Mouse (Mus musculus): ENCODE measurements around the gene Tpk1.
A peak's percentile ranks its signal among the peaks of the same experiment; 100 is the strongest.

The Tpk1 gene

DNA sequence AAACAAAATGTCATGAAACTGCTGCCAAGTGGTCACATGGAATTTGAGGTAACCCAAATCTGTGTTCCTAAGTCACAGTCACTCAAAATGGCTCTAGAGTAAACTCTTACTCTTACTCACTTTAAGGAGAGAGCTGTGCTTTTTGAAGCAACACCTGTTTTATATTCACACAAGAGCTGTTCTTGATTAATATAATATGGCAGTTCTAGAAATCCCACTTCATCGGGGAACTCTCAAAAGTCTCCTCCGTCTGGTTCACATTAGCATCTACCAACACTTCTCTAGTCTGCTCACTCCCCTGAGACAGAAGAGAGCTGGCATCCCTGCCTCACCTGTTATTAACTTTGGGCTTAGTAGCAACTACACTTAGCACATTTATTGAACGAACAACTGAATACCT, 305.9 kb downstream of the Tpk1 start:
- no peak for DNase-seq (ENCODE audit: low read depth, low spot score)

GRCm38 (mm10) chr6:43354562-43355241, 311.4 kb downstream of the Tpk1 start:
- no peak for DNase-seq (ENCODE audit: low read depth, low spot score)

GRCm38 (mm10) chr6:43353446-43353845, 312.6 kb downstream of the Tpk1 start:
- no peak for DNase-seq (ENCODE audit: low read depth, low spot score)

DNA sequence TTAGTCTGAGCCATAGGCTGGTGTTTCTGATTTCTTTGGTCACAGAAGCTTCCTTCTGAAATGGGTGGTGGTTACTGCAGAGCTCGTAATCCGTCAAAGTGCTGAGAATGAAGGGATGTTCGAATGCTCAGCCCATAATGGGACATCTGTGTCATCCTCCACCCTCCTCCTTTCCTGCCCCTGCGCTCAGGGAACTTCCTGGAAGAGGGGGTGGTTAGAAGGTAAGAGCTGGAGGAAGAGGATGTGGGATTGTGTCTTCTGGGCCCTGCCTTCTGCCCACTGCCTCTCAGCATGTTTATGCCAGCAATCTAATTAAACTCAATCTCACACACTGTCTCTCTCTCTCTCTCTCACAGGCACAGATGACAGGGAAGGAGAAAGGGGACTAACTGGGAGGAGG, 317.0 kb downstream of the Tpk1 start:
- no peak for DNase-seq (ENCODE audit: low read depth, low spot score)

DNA sequence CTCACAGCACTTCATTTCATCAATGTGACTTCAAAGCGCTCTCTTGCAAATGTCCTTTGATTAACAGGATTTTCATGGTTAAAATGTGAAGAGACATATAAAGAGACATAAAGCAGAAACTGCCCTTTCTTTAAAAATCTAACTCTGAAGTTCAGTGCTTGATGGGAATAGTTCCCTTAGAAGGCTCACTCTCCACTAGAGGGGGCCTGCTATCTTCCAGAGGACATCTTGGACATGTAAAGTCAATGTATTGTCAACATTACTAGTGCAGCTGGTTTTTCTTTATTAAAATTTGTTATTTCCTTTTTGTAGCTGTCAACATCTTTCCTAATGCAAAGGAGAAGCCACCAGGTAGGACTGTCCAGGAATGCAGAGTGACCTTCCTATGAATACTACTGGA, 318.4 kb downstream of the Tpk1 start:
- DNase-seq (ENCODE audit: low read depth, low spot score) = no peak

DNA sequence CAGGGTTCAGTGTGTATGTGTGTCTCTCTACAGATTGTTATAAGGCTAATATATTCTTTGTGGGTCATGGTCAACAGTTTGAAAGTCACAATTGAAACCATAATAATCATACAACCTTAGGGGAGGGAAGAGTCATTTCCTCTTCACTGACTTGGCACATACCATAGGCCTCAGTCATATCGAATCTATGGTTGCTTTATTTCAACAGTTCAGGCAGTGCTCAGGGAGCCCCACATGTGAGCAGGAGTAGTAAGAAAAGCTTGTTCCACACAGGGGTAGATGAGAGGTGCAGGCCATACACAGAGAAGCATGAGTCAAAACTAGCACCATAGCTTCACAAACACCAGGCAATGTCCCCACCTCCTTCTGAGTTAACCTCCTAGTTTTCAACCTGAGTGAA, 323.1 kb downstream of the Tpk1 start:
- DNase-seq (ENCODE audit: low read depth, low spot score) = no peak

DNA sequence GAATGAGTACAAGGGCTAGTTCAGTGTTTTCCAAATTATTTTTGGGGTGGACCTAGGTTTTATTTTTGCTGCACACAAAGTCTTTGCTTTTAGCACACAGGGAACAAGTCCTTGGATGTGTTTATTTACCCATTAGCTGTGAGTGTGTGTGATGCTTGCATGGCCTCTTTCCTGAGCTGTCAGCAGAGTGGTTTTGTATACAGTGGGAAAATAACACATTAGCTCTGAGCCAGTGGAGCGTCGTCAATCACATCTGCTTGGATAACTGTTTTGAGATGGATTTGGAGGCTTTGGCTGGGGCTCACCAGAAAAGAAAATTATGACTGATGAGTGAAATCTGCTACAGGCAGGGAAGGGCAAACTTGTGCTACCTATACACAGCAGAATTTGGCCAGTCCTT, 323.7 kb downstream of the Tpk1 start:
- DNase-seq (ENCODE audit: low read depth, low spot score) = no peak

DNA sequence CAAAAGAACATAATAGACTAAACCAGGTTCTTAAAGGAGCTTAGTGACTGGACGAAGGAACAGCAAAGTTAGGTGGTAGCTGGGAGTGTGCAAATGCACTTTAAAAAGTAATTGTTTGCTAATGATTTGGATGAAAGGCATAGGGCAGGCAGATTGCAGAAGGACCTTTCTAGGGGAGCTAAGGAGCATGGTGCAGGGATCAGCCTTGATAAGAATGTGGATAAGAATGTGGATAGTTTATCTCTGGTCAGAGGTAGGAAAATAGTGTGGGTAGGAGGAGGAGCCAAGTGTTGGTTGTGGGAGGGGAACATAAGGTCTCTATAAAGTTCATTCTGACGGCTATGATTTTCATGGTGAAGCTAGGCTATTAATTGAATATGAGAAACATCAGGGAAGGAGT, 327.3 kb downstream of the Tpk1 start:
- no peak for DNase-seq (ENCODE audit: low read depth, low spot score)

DNA sequence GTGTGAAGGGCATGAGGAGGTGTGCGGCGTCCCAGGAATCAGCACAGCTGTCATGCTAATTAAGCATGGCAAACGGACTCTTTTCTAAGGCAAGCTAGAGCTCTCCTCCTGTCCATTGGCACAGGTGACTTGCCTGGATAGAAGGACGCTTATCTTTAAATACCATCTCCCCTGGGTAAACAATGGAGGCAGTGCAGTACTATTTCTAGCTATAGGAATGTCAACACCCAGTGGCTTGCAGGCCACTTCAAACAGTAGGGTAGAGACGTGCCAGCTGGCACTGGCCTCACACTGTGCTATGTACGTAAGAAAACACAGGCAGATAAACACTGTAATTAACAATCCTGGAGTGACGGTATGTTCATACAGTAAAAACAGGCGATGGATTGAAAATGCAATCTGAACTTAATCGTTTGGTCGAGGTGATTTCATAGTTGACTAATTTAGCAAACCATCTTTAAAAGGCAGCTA, 328.6 kb downstream of the Tpk1 start:
- DNase-seq (ENCODE audit: low read depth, low spot score) = no peak

GRCm38 (mm10) chr6:43335619-43336234, 330.4 kb downstream of the Tpk1 start:
- DNase-seq (ENCODE audit: low read depth, low spot score) = no peak

DNA sequence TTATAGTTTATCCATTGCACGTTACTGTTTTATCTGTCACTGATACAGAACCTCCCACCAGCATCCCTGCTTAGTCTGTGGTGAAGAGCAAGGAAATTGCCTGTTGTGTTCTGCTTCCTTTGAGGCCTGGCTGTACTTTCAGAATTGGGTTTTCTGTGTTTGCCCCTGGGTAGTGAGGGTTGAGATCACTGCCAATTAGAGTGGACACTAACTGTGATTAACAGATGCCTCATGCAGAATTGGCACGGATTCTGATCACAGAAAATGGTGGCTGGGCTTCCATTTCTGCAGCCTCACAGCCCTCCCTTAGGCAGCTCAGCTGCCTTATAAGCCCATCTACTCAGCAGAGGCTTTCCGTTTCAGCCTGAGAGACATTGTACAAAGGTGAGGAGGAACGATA, 332.6 kb downstream of the Tpk1 start:
- DNase-seq (ENCODE audit: low read depth, low spot score) = no peak

DNA sequence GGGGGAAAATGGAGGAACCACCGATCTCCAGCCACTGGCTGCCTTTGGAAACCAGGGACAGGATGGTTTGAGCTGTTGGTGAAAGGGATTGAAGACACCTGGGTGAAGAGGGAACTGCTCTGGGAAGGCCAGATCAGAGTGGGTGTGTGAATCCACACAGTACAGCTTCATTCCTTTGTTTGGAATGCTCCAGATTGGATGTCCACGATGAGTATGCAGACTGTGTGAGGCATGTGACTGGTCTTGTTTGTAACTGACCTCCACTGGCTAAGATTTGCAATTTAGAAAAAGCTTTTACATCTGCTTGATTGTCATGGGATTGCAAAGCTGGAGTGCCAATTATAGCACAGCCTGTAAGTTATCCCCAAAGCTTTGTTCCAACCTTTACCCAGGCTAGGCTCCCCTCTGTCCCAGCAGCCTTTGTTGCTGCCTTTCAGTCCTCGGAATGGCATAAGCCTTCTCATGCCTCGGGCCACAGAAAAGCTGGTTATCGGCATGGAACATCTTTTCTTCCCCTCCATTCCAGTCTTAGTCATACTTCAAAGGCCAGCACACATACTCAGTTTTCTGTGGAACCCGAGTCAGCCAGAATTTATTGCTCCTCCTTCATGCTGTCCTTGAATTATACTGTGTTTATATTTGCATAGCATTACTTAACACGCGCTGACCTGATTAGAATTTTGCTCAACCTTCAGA, 353.0 kb downstream of the Tpk1 start:
- no peak for DNase-seq (ENCODE audit: low read depth, low spot score)

DNA sequence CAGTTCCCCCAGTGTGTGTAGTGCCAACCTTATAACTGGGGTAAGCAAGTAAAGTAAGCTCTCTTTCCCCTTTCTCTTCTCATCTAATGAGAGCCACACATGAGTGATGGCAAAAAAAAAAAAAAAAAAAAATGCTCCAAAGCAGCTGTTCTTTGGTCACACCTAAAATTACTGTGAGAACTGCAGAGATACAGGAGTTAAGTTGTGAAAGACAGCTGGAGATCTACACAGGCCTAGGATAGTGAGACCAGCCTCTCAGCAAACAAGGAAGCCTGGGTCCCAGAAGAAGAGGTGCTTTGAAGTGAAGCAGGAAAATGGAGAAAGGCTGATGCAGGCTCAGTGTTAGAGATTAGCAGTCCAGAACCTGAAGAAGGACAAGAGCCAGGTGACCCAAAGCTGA, 353.5 kb downstream of the Tpk1 start:
- DNase-seq (ENCODE audit: low read depth, low spot score) = no peak

DNA sequence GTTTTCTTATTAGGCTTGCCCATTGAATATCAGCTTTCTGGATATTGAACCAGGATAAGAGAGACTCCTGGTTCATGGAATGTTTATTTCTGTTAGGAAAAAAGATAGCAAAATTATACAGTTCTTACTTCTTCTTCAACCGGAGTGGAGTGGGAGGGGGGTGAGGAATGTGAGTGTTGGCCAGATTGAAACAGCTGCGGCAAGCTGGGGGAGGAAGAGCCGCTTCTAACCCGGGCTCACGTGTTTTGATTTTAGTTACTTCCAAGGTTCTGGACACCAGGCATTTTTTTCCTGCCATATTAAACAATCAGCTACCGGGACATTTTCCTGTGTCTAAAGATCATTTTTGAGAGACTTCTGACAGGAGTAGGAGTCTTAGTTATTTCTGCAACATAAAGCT, 356.0 kb downstream of the Tpk1 start:
- no peak for DNase-seq (ENCODE audit: low read depth, low spot score)

- DNase-seq (ENCODE audit: low read depth, low spot score) = no peak
Measured at GRCm38 (mm10) chr6:43309454-43309853, 356.6 kb downstream of the Tpk1 start, which contains the start of gene Nobox. Nobox (minus strand) TSS chr6:43309554.

GRCm38 (mm10) chr6:43297508-43297850, 368.6 kb downstream of the Tpk1 start:
- peak; percentile 70 for DNase-seq (ENCODE audit: low read depth, low spot score)

DNA sequence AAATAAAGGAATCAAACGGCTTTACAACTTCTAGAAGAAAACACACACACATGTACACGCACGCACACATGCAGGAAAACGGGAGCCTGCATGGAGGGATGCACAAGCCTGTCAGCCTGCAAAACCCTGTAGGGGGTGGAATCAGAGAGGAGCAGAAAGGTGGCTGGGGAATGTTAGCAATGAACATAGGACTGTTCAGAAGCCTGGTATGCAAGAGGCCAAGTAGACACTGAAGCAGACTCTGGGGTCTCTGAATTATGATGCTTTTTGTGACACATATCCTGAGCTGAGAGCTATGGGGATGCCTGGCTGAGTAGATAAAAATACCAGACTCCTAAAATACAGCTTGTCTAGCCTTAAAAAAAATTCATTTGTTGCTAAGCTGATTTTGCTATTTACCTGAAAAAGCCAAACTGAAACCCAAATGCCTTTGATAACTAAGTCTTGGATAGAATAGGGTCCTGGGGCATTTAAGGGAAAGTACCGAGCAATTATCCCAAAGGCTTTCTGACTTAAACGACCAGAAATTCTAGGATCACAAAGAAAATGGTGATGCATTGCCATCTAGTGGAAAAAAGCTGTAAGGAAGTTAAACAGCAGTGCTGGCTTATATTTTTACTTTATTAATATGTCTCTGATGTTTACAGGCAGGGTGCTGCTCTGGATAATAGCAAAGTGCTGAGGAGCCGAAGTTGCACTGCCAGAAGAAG, 369.1 kb downstream of the Tpk1 start:
- DNase-seq (ENCODE audit: low read depth, low spot score) = peak; percentile 71

- DNase-seq (ENCODE audit: low read depth, low spot score) = no peak
Measured at GRCm38 (mm10) chr6:43295908-43296307, 370.2 kb downstream of the Tpk1 start.

Data from telencephalon, adult 2 months (tissue).